Mouse (Mus musculus) thymus, adult 2 months (tissue): Measurements from ENCODE around the gene Ash1l. TPM values are rescaled to one million over a fixed set of nuclear protein-coding genes. Genes with fewer than 3 reads are reported as not detected.

Source experiments
- DNase-seq: peaks from one replicate; pipeline ENCODE4 v3.0.0; 2021
- H3K27ac ChIP-seq: fragments of 200-500 bp; 2 replicates; pipeline ENCODE4 v1.5.1; 2012; ENCODE audit warnings: low read length, control low read depth; ENCODE audit not compliant: control insufficient read depth, insufficient read depth
- H3K27me3 ChIP-seq: fragments of 200-500 bp; 2 replicates; pipeline ENCODE4 v1.6.1; 2012; ENCODE audit warnings: mild to moderate bottlenecking, low read length, moderate library complexity, mixed read lengths; ENCODE audit not compliant: control insufficient read depth, insufficient read depth
- H3K36me3 ChIP-seq: fragments of 200-500 bp; 2 replicates; pipeline ENCODE4 v1.6.1; 2012; ENCODE audit warnings: mild to moderate bottlenecking, low read length, moderate library complexity; ENCODE audit not compliant: control insufficient read depth, insufficient read depth
- H3K4me1 ChIP-seq: fragments of 200-500 bp; replicated peaks from 2 replicates; pipeline ENCODE4 v1.6.1; 2012; ENCODE audit warnings: low read length; ENCODE audit not compliant: control insufficient read depth, insufficient read depth
- H3K4me3 ChIP-seq: fragments of 200-500 bp; 2 replicates; pipeline ENCODE4 v1.5.1; 2012; ENCODE audit warnings: mild to moderate bottlenecking, low read length, control low read depth, moderate library complexity; ENCODE audit not compliant: control insufficient read depth, insufficient read depth
- CTCF ChIP-seq: fragments of 200-500 bp; IDR thresholded peaks from 2 replicates; pipeline ENCODE4 v1.5.1; 2012; ENCODE audit warnings: mild to moderate bottlenecking, control low read depth, low read length, moderate library complexity, borderline replicate concordance; ENCODE audit not compliant: control insufficient read depth, poor library complexity, insufficient read depth; ENCODE audit errors: extremely low read depth
- POLR2A ChIP-seq: fragments of 200-500 bp; IDR thresholded peaks from 2 replicates; pipeline ENCODE4 v1.6.1; 2012; ENCODE audit warnings: mild to moderate bottlenecking, low read length, control low read depth, moderate library complexity; ENCODE audit not compliant: control insufficient read depth, poor library complexity, insufficient read depth; ENCODE audit errors: extremely low read depth
- WGBS: fragments of 180-500 bp; shearing (Covaris S2); methylation state at CpG from one replicate; pipeline ENCODE4 v1.1.7; 2018; 5-methylcytosine and 5-hydroxymethylcytosine counted together
- polyA plus RNA-seq: library from polyadenylated mRNA; depleted of rRNA; stranded (reverse); fragments of >200 nt; gene quantifications from 2 replicates; pipeline ENCODE4 v1.2.3, GENCODE M21; 2012; rRNA removed

Gene Ash1l
- polyA plus RNA-seq, result 12.3 and 12.8 TPM in 2 replicates

- H3K27ac ChIP-seq, result peak within 1 kb of the TSS; percentile 82
- peak; percentile 80 for DNase-seq
- H3K27me3 ChIP-seq, result no peaks in the 10 kb centered on the region
- H3K4me1 ChIP-seq, result peaks cover 3% of the 10 kb centered on the region; the same call in 1 of the 2 replicates
- 1% methylated on average over 42 of the region's 64 CpGs for WGBS
- peak within 1 kb of the TSS; percentile 94 for H3K4me3 ChIP-seq
- H3K36me3 ChIP-seq, result no peaks in the 10 kb centered on the region
- peak; percentile 70; the same call in 1 of the 2 replicates for TF ChIP-seq CTCF
- TF ChIP-seq POLR2A, result 0 out of 2 replicates have a peak, but pooled peaks have one; percentile 23
These were observed at the start of gene Ash1l, which contains the start of gene Dap3 for GRCm38 (mm10) chr3:88950576-88951326. Gene Ash1l (plus strand): TSS chr3:88950622. Gene Dap3 (minus strand): TSS chr3:88951181.

GRCm38 (mm10) chr3:88904803-88905202 is 45.6 kb upstream of the Ash1l start:
- H3K27me3 ChIP-seq, result no peaks in the 10 kb centered on the region
- no peak for TF ChIP-seq POLR2A
- no peak for TF ChIP-seq CTCF
- 99% methylated on average over 3 of the region's 3 CpGs for WGBS
- H3K4me1 ChIP-seq, result no peaks in the 10 kb centered on the region
- DNase-seq, result no peak
- H3K27ac ChIP-seq, result no peak overlapping the region
- no peak overlapping the region for H3K4me3 ChIP-seq
- peaks cover 53% of the 10 kb centered on the region for H3K36me3 ChIP-seq

- Histone ChIP-seq H3K4me3 (no peak overlapping the region), H3K4me1 (no peaks in the 10 kb centered on the region), H3K27me3 (no peaks in the 10 kb centered on the region), H3K36me3 (peaks cover 54% of the 10 kb centered on the region), H3K27ac (no peak overlapping the region)
- DNase-seq, result no peak
- WGBS, result 92% methylated on average over 6 of the region's 6 CpGs
- TF ChIP-seq CTCF, result no peak
- TF ChIP-seq POLR2A, result no peak
These were observed 45.2 kb upstream of the Ash1l start for GRCm38 (mm10) chr3:88905209-88905608.

- Histone ChIP-seq H3K27ac (no peak overlapping the region), H3K36me3 (peaks cover 57% of the 10 kb centered on the region), H3K4me1 (no peaks in the 10 kb centered on the region), H3K4me3 (no peak overlapping the region), H3K27me3 (no peaks in the 10 kb centered on the region)
- no peak for DNase-seq
- WGBS, result 95% methylated on average over 2 of the region's 2 CpGs
- no peak for TF ChIP-seq POLR2A
- TF ChIP-seq CTCF, result no peak
These were observed 44.7 kb upstream of the Ash1l start for GRCm38 (mm10) chr3:88905741-88906140.

- Histone ChIP-seq H3K27ac (no peak overlapping the region), H3K27me3 (no peaks in the 10 kb centered on the region), H3K4me3 (no peak overlapping the region), H3K36me3 (peaks cover 53% of the 10 kb centered on the region), H3K4me1 (no peaks in the 10 kb centered on the region)
- WGBS, result 98% methylated on average over 6 of the region's 6 CpGs
- DNase-seq, result no peak
- no peak for TF ChIP-seq POLR2A
- TF ChIP-seq CTCF, result no peak
These were observed 43.8 kb upstream of the Ash1l start for GRCm38 (mm10) chr3:88906393-88907159.

GRCm38 (mm10) chr3:88912585-88912984 is 37.8 kb upstream of the Ash1l start:
- TF ChIP-seq CTCF (no peak), POLR2A (no peak)
- no peak overlapping the region for H3K4me3 ChIP-seq
- peaks cover 12% of the 10 kb centered on the region; the same call in 1 of the 2 replicates for H3K4me1 ChIP-seq
- no peak overlapping the region for H3K27ac ChIP-seq
- 97% methylated on average over 7 of the region's 7 CpGs for WGBS
- H3K27me3 ChIP-seq, result no peaks in the 10 kb centered on the region
- DNase-seq, result no peak
- peaks cover 22% of the 10 kb centered on the region for H3K36me3 ChIP-seq
